Mouse (Mus musculus): ENCODE data around the gene Cntn5.

DNA sequence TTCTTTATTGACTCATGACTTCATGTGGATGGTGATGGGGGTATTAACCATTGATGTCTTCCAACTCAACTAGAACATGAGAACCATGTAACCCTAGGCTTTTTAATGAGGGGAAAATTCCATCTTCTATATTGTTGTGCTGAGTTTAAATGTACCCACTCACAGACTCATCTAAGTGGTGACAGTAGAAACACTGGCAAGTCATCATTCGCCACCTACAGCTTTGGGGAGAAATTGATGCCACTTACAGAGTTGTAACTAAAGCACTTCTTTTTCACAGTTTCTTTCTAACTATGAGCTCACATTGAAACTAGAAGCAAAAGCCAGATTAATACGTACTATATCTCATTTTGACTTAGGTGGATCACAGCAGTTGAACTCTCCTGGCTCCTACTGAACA is 514.7 kb downstream of the Cntn5 start:
- TF ChIP-seq CTCF (IDR thresholded peaks at IDR 0.05; ENCODE audit: control insufficient read depth, insufficient read depth, insufficient read length) = no peak
- no peak for TF ChIP-seq MAX (IDR thresholded peaks at IDR 0.05)
- no peak for TF ChIP-seq CEBPB (IDR thresholded peaks at IDR 0.05; ENCODE audit: low read depth)
- no peak for TF ChIP-seq MYOG (IDR thresholded peaks at IDR 0.05; ENCODE audit: control insufficient read depth, extremely low read depth, insufficient read length)
- no peak for TF ChIP-seq MYOD1 (IDR thresholded peaks at IDR 0.05; ENCODE audit: control insufficient read depth, insufficient read length, low read depth)
- TF ChIP-seq USF1 (IDR thresholded peaks at IDR 0.05; ENCODE audit: low read depth) = no peak

All from C2C12 (cell line).